Mouse (Mus musculus): ENCODE measurements around the gene Pds5b. TPM values are rescaled to one million over a fixed set of nuclear protein-coding genes. Genes with fewer than 3 reads are reported as not detected.

Gene Pds5b
- polyA plus RNA-seq, 1 experiment from 2014 or later: 48.5 TPM

DNA sequence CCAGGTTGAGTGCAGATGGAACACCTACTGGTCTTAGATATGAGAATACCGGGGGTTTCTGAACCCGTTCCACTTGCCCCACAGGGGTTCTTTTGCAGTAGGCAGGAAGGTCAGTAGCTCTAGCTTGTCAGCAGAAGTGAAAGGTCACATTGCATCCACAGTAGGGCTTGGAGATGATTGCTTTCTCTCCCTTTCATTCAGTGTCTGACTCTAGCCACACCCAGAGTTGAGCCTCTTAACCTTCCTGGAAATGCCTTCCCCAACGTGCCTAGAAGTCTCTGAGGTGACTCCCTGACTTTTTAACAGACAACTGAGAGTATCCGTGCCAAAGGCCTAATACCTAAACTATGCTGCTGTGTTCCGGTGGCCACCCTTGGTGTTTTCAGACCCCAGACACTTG lies 146.0 kb downstream of the Pds5b start:
- Histone ChIP-seq H3K9ac (ENCODE audit: low read length) (no peak overlapping the region), H3K4me1 (ENCODE audit: control insufficient read depth, insufficient read depth, low read length) (no peaks in the 10 kb centered on the region), H3K36me3 (ENCODE audit: control insufficient read depth, insufficient read depth, low read length) (no peaks in the 10 kb centered on the region), H3K4me3 (ENCODE audit: low read depth, low read length) (no peak overlapping the region), H3K4me2 (ENCODE audit: low read depth) (no peak overlapping the region), H3K9me3 (ENCODE audit: control insufficient read depth, low read length) (no peaks in the 10 kb centered on the region), H3K27me3 (ENCODE audit: control insufficient read depth, insufficient read depth, low read length) (no peaks in the 10 kb centered on the region), H3K27ac (ENCODE audit: low read depth, low read length) (no peak overlapping the region)
- ATAC-seq (ENCODE audit: insufficient read depth, low FRiP score, low TSS enrichment) (no peak), DNase-seq (ENCODE audit: low spot score) (no peak)
- 83% methylated on average over 5 of the region's 5 CpGs for WGBS

DNA sequence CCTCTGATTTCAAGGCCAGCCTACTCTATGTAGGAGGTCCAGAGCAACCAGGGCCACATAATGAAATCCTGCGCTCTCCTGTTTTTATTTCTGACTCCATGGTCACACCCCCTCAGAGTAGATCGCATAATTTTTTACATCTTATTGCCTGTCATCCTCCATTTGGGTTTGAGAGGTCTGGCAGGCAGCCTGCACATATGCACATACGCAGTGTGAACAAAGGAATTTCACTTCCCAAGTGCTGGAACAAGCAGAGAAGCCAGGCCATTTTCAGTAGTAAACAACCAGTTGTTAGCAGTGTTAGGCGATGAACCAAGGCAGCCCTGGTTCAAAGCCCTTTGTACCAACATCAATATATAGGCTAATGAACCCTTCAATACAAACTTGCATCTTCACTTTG lies 147.6 kb downstream of the Pds5b start:
- Histone ChIP-seq H3K27me3 (ENCODE audit: control insufficient read depth, insufficient read depth, low read length) (no peaks in the 10 kb centered on the region), H3K9ac (ENCODE audit: low read length) (no peak overlapping the region), H3K9me3 (ENCODE audit: control insufficient read depth, low read length) (no peaks in the 10 kb centered on the region), H3K4me2 (ENCODE audit: low read depth) (no peak overlapping the region), H3K4me3 (ENCODE audit: low read depth, low read length) (no peak overlapping the region), H3K4me1 (ENCODE audit: control insufficient read depth, insufficient read depth, low read length) (no peaks in the 10 kb centered on the region), H3K27ac (ENCODE audit: low read depth, low read length) (no peak overlapping the region), H3K36me3 (ENCODE audit: control insufficient read depth, insufficient read depth, low read length) (no peaks in the 10 kb centered on the region)
- 93% methylated on average over 4 of the region's 4 CpGs for WGBS
- no peak for DNase-seq (ENCODE audit: low spot score)
- ATAC-seq (ENCODE audit: insufficient read depth, low FRiP score, low TSS enrichment): no peak

DNA sequence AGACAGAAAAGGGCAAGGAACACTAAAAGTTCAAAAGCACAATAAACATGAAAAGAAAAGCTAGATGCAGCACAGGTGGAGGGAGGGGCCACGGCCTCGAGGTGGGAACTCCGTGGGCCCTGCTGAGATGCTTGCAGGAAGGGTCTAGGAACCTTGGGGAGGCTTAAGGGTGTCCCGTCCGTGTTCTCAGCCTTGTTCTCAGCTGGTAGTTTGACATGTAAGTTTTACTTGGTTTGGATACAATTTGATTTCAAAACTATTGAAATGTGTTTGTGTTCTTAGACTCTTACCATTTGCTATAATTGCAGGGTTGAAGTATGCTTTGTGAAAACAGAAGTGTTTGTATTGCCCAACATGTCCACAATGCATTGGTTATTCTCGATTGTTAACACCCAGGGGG lies 149.2 kb downstream of the Pds5b start:
- H3K4me2 ChIP-seq (ENCODE audit: low read depth): no peak overlapping the region
- WGBS: 85% methylated on average over 6 of the region's 6 CpGs
- ATAC-seq (ENCODE audit: insufficient read depth, low FRiP score, low TSS enrichment) (no peak), DNase-seq (ENCODE audit: low spot score) (no peak)
- H3K9ac ChIP-seq (ENCODE audit: low read length): no peak overlapping the region
- no peaks in the 10 kb centered on the region for H3K9me3 ChIP-seq (ENCODE audit: control insufficient read depth, low read length)
- no peak overlapping the region for H3K4me3 ChIP-seq (ENCODE audit: low read depth, low read length)
- no peaks in the 10 kb centered on the region for H3K4me1 ChIP-seq (ENCODE audit: control insufficient read depth, insufficient read depth, low read length)
- no peaks in the 10 kb centered on the region for H3K27me3 ChIP-seq (ENCODE audit: control insufficient read depth, insufficient read depth, low read length)
- no peaks in the 10 kb centered on the region for H3K36me3 ChIP-seq (ENCODE audit: control insufficient read depth, insufficient read depth, low read length)
- H3K27ac ChIP-seq (ENCODE audit: low read depth, low read length): no peak overlapping the region

DNA sequence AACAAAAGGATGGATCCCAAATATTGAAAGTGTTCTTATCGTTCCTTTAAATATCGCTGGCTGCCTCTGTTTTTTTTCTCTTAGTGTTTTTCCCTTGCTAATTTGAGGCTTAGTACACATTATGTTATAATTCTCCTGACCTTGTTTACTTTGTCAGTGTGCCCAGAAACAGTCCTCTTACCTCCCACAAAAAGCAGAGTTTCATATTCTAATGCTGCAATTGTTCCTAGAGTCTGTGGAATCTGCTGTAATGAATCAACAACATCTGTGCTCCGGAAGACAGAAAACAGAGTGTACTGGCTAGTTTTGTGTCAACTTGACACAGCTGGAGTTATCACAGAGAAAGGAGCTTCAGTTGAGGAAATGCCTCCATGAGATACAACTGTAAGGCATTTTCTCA lies 149.8 kb downstream of the Pds5b start:
- ATAC-seq (ENCODE audit: insufficient read depth, low FRiP score, low TSS enrichment) (no peak), DNase-seq (ENCODE audit: low spot score) (no peak)
- no peaks in the 10 kb centered on the region for H3K27me3 ChIP-seq (ENCODE audit: control insufficient read depth, insufficient read depth, low read length)
- H3K36me3 ChIP-seq (ENCODE audit: control insufficient read depth, insufficient read depth, low read length): no peaks in the 10 kb centered on the region
- no peak overlapping the region for H3K9ac ChIP-seq (ENCODE audit: low read length)
- H3K4me1 ChIP-seq (ENCODE audit: control insufficient read depth, insufficient read depth, low read length): no peaks in the 10 kb centered on the region
- H3K27ac ChIP-seq (ENCODE audit: low read depth, low read length): no peak overlapping the region
- H3K9me3 ChIP-seq (ENCODE audit: control insufficient read depth, low read length): no peaks in the 10 kb centered on the region
- no peak overlapping the region for H3K4me2 ChIP-seq (ENCODE audit: low read depth)
- no peak overlapping the region for H3K4me3 ChIP-seq (ENCODE audit: low read depth, low read length)
- 91% methylated on average over 3 of the region's 3 CpGs for WGBS

DNA sequence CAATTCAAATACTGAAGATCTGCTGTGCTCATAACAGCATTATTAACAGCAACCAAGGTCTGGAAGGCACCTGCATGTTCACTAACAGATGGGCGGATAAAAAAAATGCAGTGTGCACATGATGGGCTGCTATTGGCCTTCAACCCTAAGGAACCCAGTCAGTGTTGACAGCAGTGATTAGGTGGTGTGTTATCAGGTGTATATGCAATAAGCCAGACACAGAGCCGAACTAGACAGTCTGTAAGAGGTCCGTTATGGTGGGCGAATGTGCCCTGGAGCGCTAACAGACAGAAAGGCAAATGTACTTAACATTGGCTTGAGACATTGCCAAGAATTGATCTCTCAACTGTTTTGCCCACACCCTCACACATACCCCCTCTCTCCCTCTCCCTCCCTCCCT lies 156.0 kb downstream of the Pds5b start:
- WGBS: 92% methylated on average over 5 of the region's 5 CpGs

DNA sequence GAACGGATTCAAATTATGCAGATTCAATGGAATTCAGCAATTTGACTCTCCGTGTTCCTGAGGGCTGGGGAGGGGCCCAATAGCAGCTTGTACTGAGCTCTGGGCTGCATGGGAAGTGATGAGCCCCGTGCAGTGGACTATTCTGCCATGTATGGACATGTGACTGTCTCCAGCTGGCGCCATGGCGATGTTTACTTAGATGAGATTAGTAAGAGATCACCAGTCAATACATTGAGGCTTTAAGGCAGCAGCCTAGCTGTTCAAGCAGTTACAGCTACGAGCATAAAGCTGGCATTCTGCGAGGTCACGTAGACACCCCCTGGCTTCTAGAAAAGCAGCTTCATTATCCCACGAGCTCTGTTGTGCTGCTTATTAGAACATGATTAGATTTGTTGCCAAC lies 157.2 kb downstream of the Pds5b start:
- Histone ChIP-seq H3K9ac (ENCODE audit: low read length) (no peak overlapping the region), H3K4me3 (ENCODE audit: low read depth, low read length) (no peak overlapping the region), H3K36me3 (ENCODE audit: control insufficient read depth, insufficient read depth, low read length) (no peaks in the 10 kb centered on the region), H3K27ac (ENCODE audit: low read depth, low read length) (no peak overlapping the region), H3K4me1 (ENCODE audit: control insufficient read depth, insufficient read depth, low read length) (no peaks in the 10 kb centered on the region), H3K9me3 (ENCODE audit: control insufficient read depth, low read length) (no peaks in the 10 kb centered on the region), H3K27me3 (ENCODE audit: control insufficient read depth, insufficient read depth, low read length) (no peaks in the 10 kb centered on the region), H3K4me2 (ENCODE audit: low read depth) (no peak overlapping the region)
- ATAC-seq (ENCODE audit: insufficient read depth, low FRiP score, low TSS enrichment) (no peak), DNase-seq (ENCODE audit: low spot score) (no peak)
- 73% methylated on average over 9 of the region's 9 CpGs for WGBS

More for the DNA sequence above, 156.0 kb downstream of the Pds5b start:
- no peaks in the 10 kb centered on the region for H3K4me1 ChIP-seq (ENCODE audit: control insufficient read depth, insufficient read depth, low read length)
- H3K9me3 ChIP-seq (ENCODE audit: control insufficient read depth, low read length): no peaks in the 10 kb centered on the region
- H3K4me3 ChIP-seq (ENCODE audit: low read depth, low read length): no peak overlapping the region
- no peak overlapping the region for H3K27ac ChIP-seq (ENCODE audit: low read depth, low read length)
- no peak overlapping the region for H3K9ac ChIP-seq (ENCODE audit: low read length)
- DNase-seq (ENCODE audit: low spot score) (no peak), ATAC-seq (ENCODE audit: insufficient read depth, low FRiP score, low TSS enrichment) (no peak)
- H3K36me3 ChIP-seq (ENCODE audit: control insufficient read depth, insufficient read depth, low read length): no peaks in the 10 kb centered on the region
- H3K4me2 ChIP-seq (ENCODE audit: low read depth): no peak overlapping the region
- no peaks in the 10 kb centered on the region for H3K27me3 ChIP-seq (ENCODE audit: control insufficient read depth, insufficient read depth, low read length)

DNA sequence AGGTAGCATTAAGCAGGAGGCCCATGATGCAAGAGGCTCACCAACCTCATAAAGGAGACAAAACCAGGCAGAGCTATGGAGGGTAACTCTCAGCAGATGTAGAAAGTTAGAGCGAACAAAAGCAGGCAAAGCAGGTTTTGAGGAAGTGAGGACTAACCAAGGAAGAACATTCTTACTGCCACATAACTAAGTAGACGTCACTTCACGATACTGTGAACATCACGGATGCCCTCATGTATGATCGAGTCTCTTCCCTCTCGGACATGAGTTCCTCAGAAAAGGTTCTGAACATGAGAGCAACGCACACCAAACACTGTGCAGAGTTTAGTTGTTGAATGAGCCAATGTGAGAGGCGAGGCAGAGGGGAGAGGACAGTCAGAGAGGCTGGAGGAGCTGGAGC lies 163.2 kb downstream of the Pds5b start:
- no peak overlapping the region for H3K9ac ChIP-seq (ENCODE audit: low read length)
- no peak overlapping the region for H3K27ac ChIP-seq (ENCODE audit: low read depth, low read length)
- H3K4me2 ChIP-seq (ENCODE audit: low read depth): no peak overlapping the region
- H3K27me3 ChIP-seq (ENCODE audit: control insufficient read depth, insufficient read depth, low read length): no peaks in the 10 kb centered on the region
- no peak overlapping the region for H3K4me3 ChIP-seq (ENCODE audit: low read depth, low read length)
- H3K9me3 ChIP-seq (ENCODE audit: control insufficient read depth, low read length): no peaks in the 10 kb centered on the region
- H3K4me1 ChIP-seq (ENCODE audit: control insufficient read depth, insufficient read depth, low read length): 0 out of 2 replicates have a peak, but pooled peaks cover 3% of the 10 kb centered on the region
- WGBS: 95% methylated on average over 8 of the region's 8 CpGs
- ATAC-seq (ENCODE audit: insufficient read depth, low FRiP score, low TSS enrichment) (no peak), DNase-seq (ENCODE audit: low spot score) (no peak)
- H3K36me3 ChIP-seq (ENCODE audit: control insufficient read depth, insufficient read depth, low read length): no peaks in the 10 kb centered on the region; the same call in 1 of the 2 replicates

DNA sequence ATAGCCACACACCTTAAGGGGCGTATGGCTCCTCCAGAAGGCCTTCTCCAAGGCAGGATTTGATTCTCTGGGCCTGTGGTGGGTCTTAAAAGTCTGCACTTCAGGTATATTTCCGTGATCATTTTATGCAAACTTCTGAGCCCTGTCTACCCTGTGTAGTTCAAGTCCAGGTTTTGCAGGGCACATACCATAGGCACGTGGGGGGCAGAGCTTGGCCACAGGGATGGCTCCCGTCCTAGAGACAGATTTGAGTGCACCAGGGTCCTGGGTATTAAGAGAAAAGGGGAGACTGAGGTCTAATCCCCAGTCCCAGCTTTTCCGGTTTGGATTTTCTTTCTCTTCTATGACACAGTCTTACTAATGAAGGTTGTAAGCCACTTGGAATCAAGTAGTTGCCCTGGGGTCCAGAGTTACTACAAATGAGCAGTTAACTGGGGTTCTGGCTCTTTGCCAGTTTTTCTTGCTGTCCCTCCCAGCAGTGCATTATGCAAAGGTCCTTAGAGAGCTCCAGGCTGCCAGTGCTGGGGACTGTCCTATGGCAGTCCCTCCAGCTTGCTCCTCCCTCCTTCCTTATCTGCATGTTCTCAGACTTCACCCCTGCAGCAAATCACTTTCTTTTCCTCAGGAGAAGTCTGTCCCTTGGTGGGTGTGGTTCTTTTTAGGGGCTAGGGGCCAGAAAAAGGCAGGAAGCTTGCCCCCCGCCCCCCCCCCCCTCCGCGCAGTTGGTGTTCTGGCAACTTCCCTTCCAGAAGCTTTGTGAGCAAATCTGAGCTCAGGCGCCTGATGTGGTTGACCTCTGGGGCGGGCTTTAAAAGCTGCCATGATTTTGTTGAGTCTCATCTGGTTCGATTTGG lies 166.4 kb downstream of the Pds5b start:
- DNase-seq (ENCODE audit: low spot score) (peak; percentile 36), ATAC-seq (ENCODE audit: insufficient read depth, low FRiP score, low TSS enrichment) (peak; percentile 81)
- Histone ChIP-seq H3K27me3 (ENCODE audit: control insufficient read depth, insufficient read depth, low read length) (no peaks in the 10 kb centered on the region), H3K4me2 (ENCODE audit: low read depth) (no peak overlapping the region), H3K27ac (ENCODE audit: low read depth, low read length) (no peak overlapping the region), H3K36me3 (ENCODE audit: control insufficient read depth, insufficient read depth, low read length) (no peaks in the 10 kb centered on the region; the same call in 1 of the 2 replicates), H3K9me3 (ENCODE audit: control insufficient read depth, low read length) (no peaks in the 10 kb centered on the region), H3K9ac (ENCODE audit: low read length) (no peak overlapping the region), H3K4me3 (ENCODE audit: low read depth, low read length) (no peak overlapping the region), H3K4me1 (ENCODE audit: control insufficient read depth, insufficient read depth, low read length) (0 out of 2 replicates have a peak, but pooled peaks cover 3% of the 10 kb centered on the region)
- WGBS: 45% methylated on average over 11 of the region's 11 CpGs

DNA sequence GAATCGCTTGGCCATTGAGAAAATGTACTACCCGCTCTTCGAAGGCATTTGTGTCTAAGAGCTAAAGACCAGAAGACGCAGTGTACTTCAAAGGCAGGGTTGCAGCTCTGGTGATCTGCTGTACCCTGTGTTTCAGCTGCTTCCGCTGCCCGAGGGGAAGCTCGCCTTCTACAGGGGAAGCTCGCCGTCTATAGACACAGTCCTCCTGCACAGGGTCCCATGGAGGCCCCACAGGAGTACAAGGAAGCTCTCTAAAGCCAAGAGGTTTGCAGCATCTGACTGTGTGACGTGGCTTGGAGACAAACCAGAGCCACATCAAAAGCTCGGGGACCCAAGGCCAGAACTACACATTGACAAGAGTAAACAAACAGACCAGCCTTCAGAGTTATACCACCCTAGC lies 167.1 kb downstream of the Pds5b start:
- Histone ChIP-seq H3K4me1 (ENCODE audit: control insufficient read depth, insufficient read depth, low read length) (0 out of 2 replicates have a peak, but pooled peaks cover 3% of the 10 kb centered on the region), H3K36me3 (ENCODE audit: control insufficient read depth, insufficient read depth, low read length) (no peaks in the 10 kb centered on the region; the same call in 1 of the 2 replicates), H3K9ac (ENCODE audit: low read length) (no peak overlapping the region), H3K27ac (ENCODE audit: low read depth, low read length) (no peak overlapping the region), H3K4me3 (ENCODE audit: low read depth, low read length) (no peak overlapping the region), H3K4me2 (ENCODE audit: low read depth) (no peak overlapping the region), H3K27me3 (ENCODE audit: control insufficient read depth, insufficient read depth, low read length) (no peaks in the 10 kb centered on the region), H3K9me3 (ENCODE audit: control insufficient read depth, low read length) (no peaks in the 10 kb centered on the region)
- ATAC-seq (ENCODE audit: insufficient read depth, low FRiP score, low TSS enrichment) (no peak), DNase-seq (ENCODE audit: low spot score) (no peak)
- WGBS: 61% methylated on average over 11 of the region's 11 CpGs

Data from neural tube, embryonic 11.5 days (tissue).